In genomic region chr2:152144158-152144450, GRCm38 (mm10) we compare ENCODE assay signal across 10 mouse cellular contexts. TPM values are rescaled to one million over a fixed set of nuclear protein-coding genes. Genes with fewer than 3 reads are reported as not detected.
DNase-seq lines count a peak whose midpoint lies in the region; ATAC-seq lines count a peak whose summit lies in the region.
"Had no signal": no experiment of that assay in that cellular context is flagged by ENCODE, and none has a peak within 500 bp of the region (broad histone marks: within the 10 kb centered on the region; RNA-seq: fewer than 3 reads in every experiment).

No protein-coding gene starts in this region.

- peak overlapping the region; percentile 57 for H3K4me3 ChIP-seq in heart, embryonic 15.5 days
- H3K4me3 ChIP-seq in embryonic facial prominence, embryonic 12.5 days = peak overlapping the region; percentile 48
- peak overlapping the region; percentile 46 for H3K4me3 ChIP-seq in hindbrain, embryonic 15.5 days
- H3K4me3 ChIP-seq in midbrain, embryonic 12.5 days = peak overlapping the region; percentile 48

- WGBS in heart, embryonic 15.5 days = 15% methylated on average over 9 of the region's 9 CpGs
- WGBS in embryonic facial prominence, embryonic 12.5 days = 16% methylated on average over 9 of the region's 9 CpGs
- 21% methylated on average over 9 of the region's 9 CpGs for whole genome bisulfite sequencing in hindbrain, embryonic 15.5 days
- 23% methylated on average over 9 of the region's 9 CpGs for WGBS in midbrain, embryonic 12.5 days

- peaks cover 62% of the 10 kb centered on the region for H3K27me3 ChIP-seq in heart, embryonic 15.5 days
- peaks cover 41% of the 10 kb centered on the region for H3K27me3 ChIP-seq in embryonic facial prominence, embryonic 12.5 days
- peaks cover 27% of the 10 kb centered on the region for H3K27me3 ChIP-seq in hindbrain, embryonic 15.5 days
- peaks cover 83% of the 10 kb centered on the region for H3K27me3 ChIP-seq in midbrain, embryonic 12.5 days

- H3K4me2 ChIP-seq in heart, embryonic 15.5 days = peak overlapping the region; percentile 84
- peak overlapping the region; percentile 88 for H3K4me2 ChIP-seq in embryonic facial prominence, embryonic 12.5 days (replicated peaks)
- peak overlapping the region; percentile 73 for H3K4me2 ChIP-seq in hindbrain, embryonic 15.5 days
- H3K4me2 ChIP-seq in midbrain, embryonic 12.5 days (replicated peaks) = peak overlapping the region; percentile 78

- peaks cover 32% of the 10 kb centered on the region for H3K4me1 ChIP-seq in heart, embryonic 15.5 days (replicated peaks)
- peaks cover 24% of the 10 kb centered on the region; the same call in 1 of the 2 replicates for H3K4me1 ChIP-seq in embryonic facial prominence, embryonic 12.5 days
- peaks cover 36% of the 10 kb centered on the region for H3K4me1 ChIP-seq in hindbrain, embryonic 15.5 days (replicated peaks)
- H3K4me1 ChIP-seq in midbrain, embryonic 12.5 days = peaks cover 37% of the 10 kb centered on the region

- no peak overlapping the region for H3K27ac ChIP-seq in heart, embryonic 15.5 days
- no peak overlapping the region for H3K27ac ChIP-seq in embryonic facial prominence, embryonic 12.5 days
- no peak overlapping the region for H3K27ac ChIP-seq in hindbrain, embryonic 15.5 days (replicated peaks)
- no peak overlapping the region for H3K27ac ChIP-seq in midbrain, embryonic 12.5 days (replicated peaks)

- DNase-seq in heart, postnatal 4 days = no peak
- DNase-seq in right cerebral cortex, postnatal 4 days = no peak
- DNase-seq in frontal cortex, postnatal 10 days (ENCODE audit: low spot score in 2 of 2) = no peak
- DNase-seq in right cerebral cortex, postnatal 25 days = no peak
- DNase-seq: lung, adult 18-20 months had no signal

- H3K9ac ChIP-seq in heart, embryonic 15.5 days = peak overlapping the region; percentile 46; the same call in 1 of the 2 replicates
- peak overlapping the region; percentile 57 for H3K9ac ChIP-seq in embryonic facial prominence, embryonic 12.5 days
- peak overlapping the region; percentile 35 for H3K9ac ChIP-seq in hindbrain, embryonic 15.5 days
- peak overlapping the region; percentile 46 for H3K9ac ChIP-seq in midbrain, embryonic 12.5 days (replicated peaks)

- ATAC-seq in heart, embryonic 15.5 days (replicated peaks; ENCODE audit: insufficient number of reproducible peaks, insufficient read depth, low FRiP score, low read depth) = no peak
- ATAC-seq in embryonic facial prominence, embryonic 12.5 days (ENCODE audit: insufficient number of reproducible peaks, insufficient read depth, low FRiP score, low TSS enrichment) = no peak
- ATAC-seq in hindbrain, embryonic 15.5 days (ENCODE audit: low FRiP score, low read depth) = no peak
- no peak for ATAC-seq in midbrain, embryonic 12.5 days (ENCODE audit: low FRiP score, low read depth)

- no peaks in the 10 kb centered on the region for H3K36me3 ChIP-seq in heart, embryonic 15.5 days
- H3K36me3 ChIP-seq in embryonic facial prominence, embryonic 12.5 days = no peaks in the 10 kb centered on the region
- no peaks in the 10 kb centered on the region for H3K36me3 ChIP-seq in hindbrain, embryonic 15.5 days
- no peaks in the 10 kb centered on the region for H3K36me3 ChIP-seq in midbrain, embryonic 12.5 days

- H3K9me3 ChIP-seq in heart, embryonic 15.5 days (replicated peaks) = no peaks in the 10 kb centered on the region
- H3K9me3 ChIP-seq in embryonic facial prominence, embryonic 12.5 days = no peaks in the 10 kb centered on the region
- H3K9me3 ChIP-seq in hindbrain, embryonic 15.5 days = no peaks in the 10 kb centered on the region
- no peaks in the 10 kb centered on the region for H3K9me3 ChIP-seq in midbrain, embryonic 12.5 days

RNA-seq across cellular contexts. Expression of gene Tcf15, which starts 0.7 kb away (rescaled TPM):
- polyA plus RNA-seq in heart, embryonic 15.5 days (2015; fragmentation: Nextera tagmentation; extraction: Ambion mirVana) = 14.1 and 14.3 TPM in 2 replicates
- total RNA-seq in heart, postnatal 4 days (2021) = 10 to 100 TPM; 29.6 to 38.0 TPM
- polyA plus RNA-seq in embryonic facial prominence, embryonic 12.5 days (2016; fragmentation: Nextera tagmentation; extraction: Ambion mirVana) = 12.2 and 14.7 TPM in 2 replicates
- 1.1 and 1.7 TPM in 2 replicates for polyA plus RNA-seq in hindbrain, embryonic 15.5 days (2015; fragmentation: Nextera tagmentation; extraction: Ambion mirVana)
- 3.4 and 3.8 TPM in 2 replicates for polyA plus RNA-seq in midbrain, embryonic 12.5 days (2016; fragmentation: Nextera tagmentation; extraction: Ambion mirVana)
- total RNA-seq: CH12.LX had no signal

RNA-seq across cellular contexts. Expression of gene Srxn1, which starts 38.8 kb away (rescaled TPM):
- 5.3 and 10.3 TPM in 2 replicates for polyA plus RNA-seq in heart, embryonic 15.5 days (2015; fragmentation: Nextera tagmentation; extraction: Ambion mirVana)
- total RNA-seq in heart, postnatal 4 days (2021) = 1 to 10 TPM; 9.0 TPM
- polyA plus RNA-seq in embryonic facial prominence, embryonic 12.5 days (2016; fragmentation: Nextera tagmentation; extraction: Ambion mirVana) = 10.7 and 13.6 TPM in 2 replicates
- polyA plus RNA-seq in hindbrain, embryonic 15.5 days (2015; fragmentation: Nextera tagmentation; extraction: Ambion mirVana) = 24.4 and 24.7 TPM in 2 replicates
- polyA plus RNA-seq in midbrain, embryonic 12.5 days (2016; fragmentation: Nextera tagmentation; extraction: Ambion mirVana) = 14.3 and 15.2 TPM in 2 replicates
- total RNA-seq: CH12.LX had no signal
